Mouse (Mus musculus) intestine, embryonic 16.5 days (tissue): Measurements from ENCODE around the gene Selenoh. TPM values are rescaled to one million over a fixed set of nuclear protein-coding genes. Genes with fewer than 3 reads are reported as not detected.

Experiments
- ATAC-seq: fragments of 200-750 bp; cut with Nextera tagmentation; 2 replicates; pipeline ENCODE4 v1.8.0; 2017; ENCODE audit warnings: moderate TSS enrichment, moderate library complexity
- H3K27ac ChIP-seq: fragments of 300-500 bp; sonication (generic); 2 replicates; pipeline ENCODE4 v1.5.1; 2014; ENCODE audit warnings: mild to moderate bottlenecking, low read length
- H3K27me3 ChIP-seq: fragments of 300-500 bp; sonication (generic); replicated peaks from 2 replicates; pipeline ENCODE4 v1.6.1; 2014; ENCODE audit warnings: low read length, control low read depth, mixed read lengths; ENCODE audit not compliant: control insufficient read depth, insufficient read depth
- H3K36me3 ChIP-seq: fragments of 300-500 bp; sonication (generic); 2 replicates; pipeline ENCODE4 v1.6.1; 2014; ENCODE audit warnings: low read length, control low read depth; ENCODE audit not compliant: control insufficient read depth, insufficient read depth
- H3K4me1 ChIP-seq: fragments of 300-500 bp; sonication (generic); 2 replicates; pipeline ENCODE4 v1.6.1; 2014; ENCODE audit warnings: low read length, control low read depth, mixed read lengths; ENCODE audit not compliant: control insufficient read depth, insufficient read depth
- H3K4me2 ChIP-seq: fragments of 300-500 bp; sonication (generic); 2 replicates; pipeline ENCODE4 v1.6.1; 2014; ENCODE audit warnings: low read depth, low read length, control low read depth
- H3K4me3 ChIP-seq: fragments of 300-500 bp; sonication (generic); 2 replicates; pipeline ENCODE4 v1.5.1; 2014; ENCODE audit warnings: mild to moderate bottlenecking, low read length
- H3K9ac ChIP-seq: fragments of 300-500 bp; sonication (generic); 2 replicates; pipeline ENCODE4 v1.6.1; 2014; ENCODE audit warnings: low read depth, low read length
- H3K9me3 ChIP-seq: fragments of 300-500 bp; sonication (generic); 2 replicates; pipeline ENCODE4 v1.6.1; 2016; ENCODE audit warnings: low read length, control low read depth; ENCODE audit not compliant: control insufficient read depth
- WGBS: fragments of 180-500 bp; shearing (Covaris S2); extraction: QIAGEN DNeasy Blood & Tissue Kit; methylation state at CpG from one replicate; pipeline ENCODE4 v1.1.7; 2014; 5-methylcytosine and 5-hydroxymethylcytosine counted together
- polyA plus RNA-seq: library from polyadenylated mRNA; unstranded; fragments of >200 nt; fragmentation: Nextera tagmentation; extraction: Ambion mirVana; gene quantifications from 2 replicates; pipeline ENCODE4 v1.2.1, GENCODE M21; 2015

The Selenoh gene
- polyA plus RNA-seq, 1 experiment from 2014 or later = 206 TPM

DNA sequence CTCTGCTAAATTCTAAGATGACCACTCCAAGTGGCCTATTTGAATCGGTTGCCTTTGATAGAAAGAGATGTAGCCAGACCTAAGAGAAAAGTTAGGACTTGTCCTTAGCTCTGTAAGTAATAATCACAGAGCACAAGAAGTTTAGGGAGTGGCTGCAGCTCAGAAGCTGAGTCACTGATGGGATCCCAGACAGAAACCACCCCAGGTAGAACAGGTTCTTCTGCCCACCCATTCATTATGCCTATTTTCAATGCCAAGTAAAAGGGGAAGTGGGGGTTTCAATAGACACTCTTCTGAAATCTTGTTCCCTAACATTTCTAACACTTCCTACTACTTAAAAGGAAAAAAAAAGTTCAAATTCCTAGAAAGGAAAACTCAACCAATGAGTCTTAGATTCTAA, 34.7 kb upstream of the Selenoh start:
- no peaks in the 10 kb centered on the region for H3K36me3 ChIP-seq
- 83% methylated on average over 1 of the region's 1 CpGs for WGBS

DNA sequence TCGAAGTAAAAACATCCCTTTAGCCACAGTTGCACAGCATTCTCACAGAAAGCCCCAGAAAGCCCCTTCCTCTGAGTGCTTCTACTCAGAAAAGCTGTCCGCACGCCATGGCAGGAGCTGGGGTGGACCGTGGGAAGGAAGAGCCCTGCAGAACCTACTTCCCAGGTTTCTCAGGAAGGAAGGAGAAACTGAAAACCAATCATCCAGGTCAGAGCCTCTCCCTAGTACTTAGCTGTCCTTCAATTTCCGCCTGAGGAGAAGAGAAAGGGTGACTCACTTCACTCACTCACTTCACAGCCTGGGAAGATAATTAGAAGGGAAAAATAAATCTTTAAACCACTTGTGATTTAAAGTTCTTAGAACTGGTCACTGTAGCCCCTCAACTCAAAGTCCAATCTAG, 33.8 kb upstream of the Selenoh start:
- Histone ChIP-seq H3K27me3 (no peaks in the 10 kb centered on the region), H3K4me3 (no peak overlapping the region), H3K27ac (no peak overlapping the region), H3K36me3 (no peaks in the 10 kb centered on the region), H3K4me1 (no peaks in the 10 kb centered on the region), H3K9ac (no peak overlapping the region), H3K9me3 (no peaks in the 10 kb centered on the region), H3K4me2 (no peak overlapping the region)
- ATAC-seq = peak; percentile 63
- 74% methylated on average over 5 of the region's 5 CpGs for WGBS

More for the DNA sequence above, 34.7 kb upstream of the Selenoh start:
- H3K4me3 ChIP-seq = no peak overlapping the region
- H3K9ac ChIP-seq = no peak overlapping the region
- H3K4me2 ChIP-seq = no peak overlapping the region
- H3K4me1 ChIP-seq = no peaks in the 10 kb centered on the region
- no peaks in the 10 kb centered on the region for H3K27me3 ChIP-seq
- ATAC-seq = peak; percentile 54
- H3K9me3 ChIP-seq = no peaks in the 10 kb centered on the region
- H3K27ac ChIP-seq = no peak overlapping the region

DNA sequence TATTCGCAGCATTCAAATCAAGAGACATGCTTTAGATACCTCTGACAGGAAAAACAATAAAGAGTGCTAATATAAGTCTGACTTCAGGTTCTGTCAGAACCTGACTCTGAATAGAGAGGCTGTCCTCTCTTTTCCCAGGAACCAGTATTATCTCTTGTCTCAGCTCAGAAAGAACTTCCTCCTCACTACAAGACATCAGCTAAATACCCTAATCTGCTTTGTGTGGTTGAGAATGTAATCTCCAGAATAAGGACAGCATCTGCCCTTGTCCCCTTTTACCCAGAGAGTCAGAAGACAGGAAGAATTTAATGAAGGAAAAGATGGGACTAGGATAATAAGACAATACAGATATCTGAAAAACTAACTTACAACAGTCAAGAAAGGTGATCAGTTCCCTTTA, 32.9 kb upstream of the Selenoh start:
- H3K9ac ChIP-seq = no peak overlapping the region
- no peak overlapping the region for H3K4me2 ChIP-seq
- 95% methylated on average over 1 of the region's 1 CpGs for WGBS
- H3K27me3 ChIP-seq = no peaks in the 10 kb centered on the region
- H3K27ac ChIP-seq = no peak overlapping the region
- no peaks in the 10 kb centered on the region for H3K9me3 ChIP-seq
- H3K4me3 ChIP-seq = no peak overlapping the region
- H3K4me1 ChIP-seq = no peaks in the 10 kb centered on the region
- no peak for ATAC-seq
- no peaks in the 10 kb centered on the region; the same call in 1 of the 2 replicates for H3K36me3 ChIP-seq

DNA sequence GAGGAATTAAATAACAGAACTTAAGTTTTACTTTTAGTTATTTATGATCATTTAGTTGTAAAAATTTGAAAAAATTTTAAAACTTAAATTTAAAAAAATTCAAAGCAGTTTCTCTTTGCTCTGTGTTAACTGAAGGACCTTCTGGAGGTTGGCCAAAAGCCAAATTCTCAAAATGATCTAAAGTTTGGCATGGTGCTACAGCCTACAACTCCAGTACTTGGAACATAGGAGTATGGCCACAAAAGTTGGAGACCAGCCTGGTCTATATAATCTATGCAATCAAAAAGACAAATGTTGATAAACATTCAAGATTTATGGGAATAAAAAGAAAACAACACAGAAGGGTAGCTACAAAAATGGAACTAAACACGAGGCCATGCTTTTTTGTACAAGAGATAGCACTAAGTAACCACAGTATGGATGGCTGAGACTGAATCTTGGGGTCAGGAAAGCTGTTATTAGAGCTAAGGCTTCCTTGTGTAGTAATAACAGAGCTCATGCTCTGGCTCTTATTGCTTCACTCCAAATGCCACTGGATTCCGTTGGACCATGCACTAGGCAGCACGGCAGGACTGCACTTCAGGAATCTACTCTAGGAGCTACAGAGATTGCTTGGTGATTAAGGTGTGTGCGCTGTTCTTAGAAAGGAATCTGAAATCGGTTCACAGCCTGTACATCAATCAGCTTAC, 24.6 kb upstream of the Selenoh start:
- Histone ChIP-seq H3K27ac (no peak overlapping the region), H3K27me3 (no peaks in the 10 kb centered on the region), H3K9ac (no peak overlapping the region), H3K4me3 (no peak overlapping the region), H3K9me3 (no peaks in the 10 kb centered on the region), H3K4me2 (no peak overlapping the region), H3K36me3 (peaks cover 13% of the 10 kb centered on the region), H3K4me1 (no peaks in the 10 kb centered on the region)
- 75% methylated on average over 5 of the region's 5 CpGs for WGBS
- ATAC-seq = no peak

DNA sequence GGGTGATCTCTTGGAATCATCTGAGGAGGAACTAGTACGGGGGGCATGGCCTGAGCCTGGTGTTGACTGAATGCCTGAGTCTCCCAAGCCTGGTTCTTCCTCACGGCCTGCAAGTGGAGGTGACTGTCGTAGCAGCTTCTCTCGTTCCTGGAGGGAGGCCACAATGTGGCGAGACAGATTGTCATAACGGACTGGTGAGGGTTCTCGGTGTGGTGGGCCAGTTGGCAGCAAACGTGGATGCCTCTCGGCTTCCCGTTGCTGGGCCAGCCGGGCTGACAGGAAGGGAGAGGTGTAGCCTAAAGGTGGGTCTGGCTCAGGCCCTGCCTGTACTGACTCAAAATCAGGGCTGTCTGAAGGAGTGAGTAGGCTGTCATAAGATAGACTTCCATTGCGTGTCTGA, 19.5 kb upstream of the Selenoh start:
- 88% methylated on average over 12 of the region's 12 CpGs for WGBS
- H3K4me1 ChIP-seq = no peaks in the 10 kb centered on the region
- H3K36me3 ChIP-seq = peaks cover 28% of the 10 kb centered on the region

DNA sequence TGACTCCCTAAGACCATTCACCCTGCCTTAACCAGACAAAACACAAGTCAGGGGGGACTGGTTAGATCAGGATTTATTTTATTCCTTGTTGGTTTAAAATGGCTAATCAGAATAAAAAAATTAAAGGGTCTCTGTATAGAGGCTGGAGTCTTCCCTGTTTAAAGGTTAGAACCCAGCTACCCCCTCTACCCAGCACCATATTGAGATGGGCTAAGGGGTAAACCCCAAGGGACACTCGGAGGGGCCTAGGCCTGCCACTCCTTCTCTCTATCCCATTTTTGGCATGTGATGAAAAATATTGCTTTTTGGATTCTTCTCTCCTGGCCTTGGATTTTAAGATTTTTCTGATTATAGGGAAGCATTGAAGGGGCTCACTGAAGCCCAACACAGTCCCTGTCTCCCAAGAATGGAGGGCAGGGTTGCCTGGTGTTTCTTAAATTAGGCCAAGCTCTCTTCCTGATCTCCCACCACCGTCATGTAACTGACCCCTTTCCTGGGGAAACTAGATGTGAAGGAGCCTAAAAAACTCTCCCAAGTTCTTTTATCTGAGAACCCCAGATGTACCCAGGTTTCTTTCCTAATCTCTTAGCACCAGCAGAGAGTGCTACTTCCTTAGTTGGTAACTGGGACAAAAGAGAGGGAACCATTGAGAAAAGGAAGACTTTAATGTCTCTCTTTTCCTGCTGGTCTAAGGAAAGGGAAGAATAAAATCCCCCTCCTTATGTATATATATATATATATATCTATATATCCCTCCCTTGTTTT, 17.7 kb upstream of the Selenoh start:
- peaks cover 21% of the 10 kb centered on the region for H3K36me3 ChIP-seq
- H3K27me3 ChIP-seq = no peaks in the 10 kb centered on the region
- H3K27ac ChIP-seq = no peak overlapping the region
- no peak for ATAC-seq
- H3K4me3 ChIP-seq = no peak overlapping the region
- 69% methylated on average over 2 of the region's 2 CpGs for WGBS
- H3K4me2 ChIP-seq = no peak overlapping the region
- H3K9me3 ChIP-seq = no peaks in the 10 kb centered on the region; the same call in 1 of the 2 replicates
- no peak overlapping the region for H3K9ac ChIP-seq
- no peaks in the 10 kb centered on the region for H3K4me1 ChIP-seq

More for the DNA sequence above, 19.5 kb upstream of the Selenoh start:
- no peak for ATAC-seq
- H3K4me2 ChIP-seq = no peak overlapping the region
- H3K27ac ChIP-seq = no peak overlapping the region
- no peaks in the 10 kb centered on the region for H3K27me3 ChIP-seq
- no peaks in the 10 kb centered on the region for H3K9me3 ChIP-seq
- no peak overlapping the region for H3K4me3 ChIP-seq
- H3K9ac ChIP-seq = no peak overlapping the region

DNA sequence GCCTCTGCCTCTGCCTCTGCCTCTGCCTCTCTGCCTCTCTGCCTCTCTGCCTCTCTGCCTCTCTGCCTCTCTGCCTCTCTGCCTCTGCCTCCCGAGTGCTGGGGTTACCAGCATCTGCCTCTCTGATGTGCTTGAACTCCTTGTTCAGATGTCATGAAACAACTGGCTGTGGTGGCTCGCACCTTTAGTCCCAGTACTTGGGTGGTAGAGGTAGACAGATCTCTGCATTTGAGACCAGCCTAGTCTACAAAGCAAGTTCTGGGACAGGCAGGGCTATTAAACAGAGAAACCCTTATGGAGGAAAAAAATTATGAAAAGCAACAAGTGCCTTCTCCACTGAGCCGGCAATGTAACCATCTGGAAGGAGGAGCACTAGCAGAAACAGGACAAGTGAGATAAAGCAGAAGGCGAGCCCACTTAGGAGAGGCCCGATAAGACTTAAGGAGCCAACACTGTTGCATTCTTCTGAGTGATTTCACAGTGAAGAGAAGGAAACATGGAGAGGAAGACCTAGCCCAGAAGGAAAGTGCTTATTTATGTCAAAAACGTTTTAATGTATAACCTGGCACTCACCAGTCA, 12.1 kb upstream of the Selenoh start:
- WGBS = 55% methylated on average over 6 of the region's 6 CpGs
- Histone ChIP-seq H3K4me1 (peaks cover 10% of the 10 kb centered on the region), H3K4me3 (no peak overlapping the region), H3K36me3 (no peaks in the 10 kb centered on the region), H3K27me3 (no peaks in the 10 kb centered on the region), H3K4me2 (no peak overlapping the region), H3K9ac (no peak overlapping the region), H3K27ac (no peak overlapping the region), H3K9me3 (no peaks in the 10 kb centered on the region; the same call in 1 of the 2 replicates)
- no peak for ATAC-seq

DNA sequence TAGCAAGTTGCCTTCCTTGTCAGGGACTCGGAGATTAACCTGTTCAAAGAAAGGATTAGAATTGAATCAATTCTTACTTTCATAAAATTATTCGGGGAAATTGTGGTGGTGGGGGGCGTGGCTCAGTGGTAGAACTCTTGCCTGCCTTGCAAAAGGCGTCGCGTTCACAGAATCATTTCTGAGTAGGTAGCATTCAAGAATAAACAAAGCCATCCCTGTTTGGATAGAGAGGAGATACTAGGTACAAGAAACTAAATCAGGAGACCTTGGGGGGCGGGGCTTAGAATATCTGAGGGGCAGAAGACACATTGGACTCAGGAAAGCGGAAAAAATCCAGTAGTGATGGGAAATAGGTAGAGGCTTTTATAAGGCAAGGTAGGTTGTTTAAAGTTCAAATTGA, 8.4 kb upstream of the Selenoh start, which contains the start of gene Tmx2:
Gene Tmx2 (minus strand): TSS at position 125 of the 400 bp plus-strand sequence.
- Histone ChIP-seq H3K4me1 (peaks cover 15% of the 10 kb centered on the region), H3K9ac (peak within 1 kb of the TSS; percentile 94), H3K36me3 (no peaks in the 10 kb centered on the region), H3K27me3 (no peaks in the 10 kb centered on the region), H3K9me3 (no peaks in the 10 kb centered on the region), H3K4me2 (peak within 1 kb of the TSS; percentile 77), H3K27ac (peak within 1 kb of the TSS; percentile 92), H3K4me3 (peak within 1 kb of the TSS; percentile 92)
- 11% methylated on average over 8 of the region's 8 CpGs for WGBS
- no peak for ATAC-seq
